Mouse (Mus musculus): ENCODE measurements around the gene Olfr166.
"Not testable (repeated sequence)": the region's sequence is repeated elsewhere in the genome, so short reads cannot be mapped to it uniquely, and the experiment has no call there.

Gene Olfr166

DNA sequence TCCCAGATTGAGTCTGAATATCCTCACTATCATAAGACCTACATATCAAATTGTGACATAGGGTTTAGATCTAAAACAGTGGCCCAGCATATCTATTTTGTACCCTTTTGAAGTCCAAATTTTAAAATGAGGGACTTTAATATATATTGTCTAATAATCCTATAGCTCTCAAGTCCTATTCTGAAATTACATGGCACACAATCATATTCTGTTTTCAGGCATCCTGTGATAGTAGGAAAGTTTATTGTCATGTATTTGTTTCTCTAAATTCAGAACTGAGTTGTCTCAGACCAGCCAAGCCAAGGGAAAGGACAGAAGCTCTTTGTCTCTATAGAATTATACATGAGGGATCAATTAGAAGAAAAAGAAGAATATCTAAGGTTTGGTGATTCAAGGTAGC is at the start of gene Olfr166:
TSS of gene Olfr166 (plus strand) at position 301 of the 400 bp plus-strand sequence.
- in situ Hi-C loops (cut with MboI; ENCODE audit: low pct_unique_long_range_greater_than_20kb in 1 of 2, low sequenced_read_pairs in 2 of 2, unreplicated experiment in 1 of 2): no loop called here

DNA sequence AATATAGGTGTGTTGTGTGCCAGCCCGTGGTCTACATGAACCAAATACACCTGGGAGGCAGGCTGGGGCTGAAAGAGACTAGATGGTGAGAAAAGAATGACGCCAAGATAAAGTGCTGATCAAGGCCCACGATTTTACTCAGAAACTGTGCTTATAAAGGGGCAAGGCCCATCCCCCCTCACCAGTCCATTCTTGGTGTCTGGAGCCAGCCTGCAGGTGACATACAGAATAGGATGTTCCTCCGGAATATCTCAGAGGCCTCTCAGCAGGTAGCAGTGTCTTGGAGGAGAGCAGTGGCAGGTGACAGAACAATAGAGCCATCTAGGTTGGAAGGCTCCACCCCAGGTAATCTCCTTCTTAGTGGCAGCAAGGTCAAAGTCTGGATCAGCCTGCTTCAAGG is 24.8 kb upstream of the Olfr166 start:
- in situ Hi-C loops (cut with MboI; ENCODE audit: low pct_unique_long_range_greater_than_20kb in 1 of 2, low sequenced_read_pairs in 2 of 2, unreplicated experiment in 1 of 2): not testable (repeated sequence)

DNA sequence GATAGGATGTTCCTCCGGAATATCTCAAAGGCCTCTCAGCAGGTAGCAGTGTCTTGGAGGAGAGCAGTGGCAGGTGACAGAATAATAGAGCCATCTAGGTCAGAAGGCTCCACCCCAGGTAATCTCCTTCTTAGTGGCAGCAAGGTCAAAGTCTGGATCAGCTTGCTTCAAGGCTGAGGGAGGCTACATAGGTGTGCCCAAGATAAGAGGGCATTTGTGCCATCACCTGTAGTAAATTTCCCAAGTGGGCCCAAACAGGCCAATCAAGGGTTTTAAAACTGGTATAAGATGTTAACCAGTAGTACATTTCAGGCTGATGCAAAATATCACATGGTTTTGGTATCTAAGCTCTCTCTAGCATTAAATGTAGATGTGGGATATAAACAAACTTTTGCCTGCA is 19.1 kb upstream of the Olfr166 start:
- in situ Hi-C loops (cut with MboI; ENCODE audit: low pct_unique_long_range_greater_than_20kb in 1 of 2, low sequenced_read_pairs in 2 of 2, unreplicated experiment in 1 of 2): no loop called here

DNA sequence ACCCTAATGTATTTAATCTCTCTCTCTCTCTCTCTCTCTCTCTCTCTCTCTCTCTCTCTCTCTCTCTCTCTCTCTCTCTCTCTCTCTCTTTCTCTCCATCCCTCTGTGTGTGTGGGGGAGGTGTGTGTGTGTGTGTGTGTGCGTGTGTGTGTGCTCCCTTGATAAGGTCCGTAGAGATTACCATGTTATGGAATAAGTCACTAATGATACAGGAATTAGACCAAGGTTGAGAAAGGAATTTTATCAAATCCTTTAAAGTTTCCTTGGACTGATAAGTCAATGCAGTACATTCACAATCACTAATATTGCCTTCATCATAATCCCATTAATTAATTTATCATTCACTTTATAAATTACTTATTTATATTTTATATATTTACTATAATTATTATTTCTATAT is 38.7 kb downstream of the Olfr166 start, which contains the start of gene Olfr167:
TSS of gene Olfr167 (minus strand) at position 101 of the 400 bp plus-strand sequence.
- in situ Hi-C loops (cut with MboI; ENCODE audit: low pct_unique_long_range_greater_than_20kb in 1 of 2, low sequenced_read_pairs in 2 of 2, unreplicated experiment in 1 of 2): no loop called here

DNA sequence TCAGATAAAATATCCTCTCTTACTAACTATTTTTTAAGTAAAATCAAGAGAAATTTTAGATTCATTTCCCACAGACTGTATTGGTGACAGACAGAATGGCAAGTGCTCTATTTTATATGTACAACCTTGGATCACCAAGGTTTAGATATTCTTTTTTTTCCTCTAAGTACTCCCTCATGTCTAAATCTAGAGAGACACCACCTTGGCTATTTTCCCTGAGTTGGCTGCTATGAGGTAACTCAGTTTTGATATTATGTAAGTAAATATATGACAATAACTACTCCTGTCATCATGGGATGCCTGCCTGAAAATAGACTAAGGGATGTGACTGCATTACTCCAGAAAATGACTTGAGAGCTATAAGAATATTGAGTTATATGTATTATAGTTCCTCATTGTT is 52.0 kb downstream of the Olfr166 start, which contains the start of gene Olfr168:
TSS of gene Olfr168 (minus strand) at position 101 of the 400 bp plus-strand sequence.
- in situ Hi-C loops (cut with MboI; ENCODE audit: low pct_unique_long_range_greater_than_20kb in 1 of 2, low sequenced_read_pairs in 2 of 2, unreplicated experiment in 1 of 2): no loop called here

All from mouse embryonic stem cell (cell line).